Mouse (Mus musculus) forebrain, postnatal 0 days (tissue): ENCODE measurements around the gene Cenpl. TPM values are rescaled to one million over a fixed set of nuclear protein-coding genes. Genes with fewer than 3 reads are reported as not detected.

Experiments used
- ATAC-seq: fragments of 200-750 bp; cut with Nextera tagmentation; 2 replicates; pipeline ENCODE4 v1.8.0; 2017; ENCODE audit warnings: mild to moderate bottlenecking, moderate library complexity
- DNase-seq: peaks from one replicate; pipeline ENCODE4 v3.0.0-alpha.2; 2015
- H3K27ac ChIP-seq: fragments of 300-500 bp; sonication (generic); 2 replicates; pipeline ENCODE4 v1.5.1; 2014; ENCODE audit warnings: low read depth, mild to moderate bottlenecking, antibody characterized with exemption, low read length, moderate library complexity, mixed read lengths
- H3K27me3 ChIP-seq: fragments of 300-500 bp; sonication (generic); 2 replicates; pipeline ENCODE4 v1.6.1; 2014; ENCODE audit warnings: mild to moderate bottlenecking, low read length, mixed read lengths; ENCODE audit not compliant: insufficient read depth
- H3K36me3 ChIP-seq: fragments of 300-500 bp; sonication (generic); 2 replicates; pipeline ENCODE4 v1.6.1; 2014; ENCODE audit warnings: mild to moderate bottlenecking, moderate library complexity; ENCODE audit not compliant: insufficient read depth
- H3K4me1 ChIP-seq: fragments of 300-500 bp; sonication (generic); 2 replicates; pipeline ENCODE4 v1.6.1; 2014; ENCODE audit warnings: antibody characterized with exemption; ENCODE audit not compliant: insufficient read depth
- H3K4me2 ChIP-seq: fragments of 300-500 bp; sonication (generic); 2 replicates; pipeline ENCODE4 v1.6.1; 2014; ENCODE audit warnings: low read depth, mild to moderate bottlenecking, moderate library complexity
- H3K4me3 ChIP-seq: fragments of 300-500 bp; sonication (generic); 2 replicates; pipeline ENCODE4 v1.5.1; 2014; ENCODE audit warnings: low read depth, low read length, mixed read lengths
- H3K9ac ChIP-seq: fragments of 300-500 bp; sonication (generic); 2 replicates; pipeline ENCODE4 v1.6.1; 2014; ENCODE audit warnings: mild to moderate bottlenecking
- H3K9me3 ChIP-seq: fragments of 300-500 bp; sonication (generic); 2 replicates; pipeline ENCODE4 v1.6.1; 2016; ENCODE audit warnings: low read length
- CTCF ChIP-seq: sonication (generic); IDR thresholded peaks from 2 replicates; pipeline ENCODE4 v1.5.1; 2016; ENCODE audit warnings: antibody characterized with exemption, control low read depth, low read depth
- WGBS: fragments of 180-500 bp; shearing (Covaris S2); extraction: QIAGEN DNeasy Blood & Tissue Kit; methylation state at CpG from one replicate; pipeline ENCODE4 v1.1.7; 2014; 5-methylcytosine and 5-hydroxymethylcytosine counted together
- polyA plus RNA-seq: library from polyadenylated mRNA; unstranded; fragments of >200 nt; fragmentation: Nextera tagmentation; extraction: Ambion mirVana; gene quantifications from 2 replicates; pipeline ENCODE4 v1.2.1, GENCODE M21; 2015
- total RNA-seq: library from RNA; depleted of rRNA; stranded (reverse); fragments of >200 nt; gene quantifications from 2 replicates; pipeline ENCODE4 v1.2.3, GENCODE M21; 2014; rRNA removed

Cenpl gene
- total and polyA plus RNA-seq, 2 experiments from 2014 or later, result 2.6 to 6.5 TPM

- peak within 1 kb of the TSS; percentile 82 for H3K4me2 ChIP-seq
- peaks cover 4% of the 10 kb centered on the region; the same call in 1 of the 2 replicates for H3K36me3 ChIP-seq
- H3K27ac ChIP-seq, result peak within 1 kb of the TSS; percentile 83
- peak within 1 kb of the TSS; percentile 71 for H3K9ac ChIP-seq
- DNase-seq, result peak; percentile 98
- peak within 1 kb of the TSS; percentile 67 for H3K4me3 ChIP-seq
- no peaks in the 10 kb centered on the region for H3K9me3 ChIP-seq
- WGBS, result 2% methylated on average over 41 of the region's 41 CpGs
- peak; percentile 99 for ATAC-seq
- peaks cover 9% of the 10 kb centered on the region; the same call in 1 of the 2 replicates for H3K4me1 ChIP-seq
- H3K27me3 ChIP-seq, result no peaks in the 10 kb centered on the region
- 0 out of 2 replicates have a peak, but pooled peaks have one; percentile 8 for TF ChIP-seq CTCF
These were observed 60.5 kb downstream of the Cenpl start, which contains the start of gene Klhl20 for GRCm38 (mm10) chr1:161130726-161131664. TSS of gene Klhl20 (minus strand) at chr1:161131511.

Other genes starting within 250 kb of the Cenpl start
- 14.9 and 20.8 TPM in 2 replicates for gene Rc3h1, start 164.3 kb upstream of the Cenpl start, total RNA-seq
- gene Rc3h1, start 164.3 kb upstream of the Cenpl start, polyA plus RNA-seq, result 3.3 and 6.1 TPM in 2 replicates
- gene Serpinc1, start 92.1 kb upstream of the Cenpl start, total RNA-seq, result 0.10 and 0.15 TPM in 2 replicates
- gene Serpinc1, start 92.1 kb upstream of the Cenpl start, polyA plus RNA-seq, result 1.2 and 2.3 TPM in 2 replicates
- 19.7 and 30.2 TPM in 2 replicates for gene Zbtb37, start 35.9 kb upstream of the Cenpl start, total RNA-seq
- gene Zbtb37, start 35.9 kb upstream of the Cenpl start, polyA plus RNA-seq, result 3.7 and 7.9 TPM in 2 replicates
- gene Dars2, start 55 bp upstream of the Cenpl start, total RNA-seq, result 25.8 and 27.7 TPM in 2 replicates
- 28.9 and 29.3 TPM in 2 replicates for gene Dars2, start 55 bp upstream of the Cenpl start, polyA plus RNA-seq
- gene Klhl20, start 60.8 kb downstream of the Cenpl start, total RNA-seq, result 20.5 and 24.1 TPM in 2 replicates
- 8.1 and 12.2 TPM in 2 replicates for gene Klhl20, start 60.8 kb downstream of the Cenpl start, polyA plus RNA-seq
- gene Ankrd45, start 72.0 kb downstream of the Cenpl start, total RNA-seq, result 28.1 and 29.3 TPM in 2 replicates
- gene Ankrd45, start 72.0 kb downstream of the Cenpl start, polyA plus RNA-seq, result 25.0 and 33.2 TPM in 2 replicates
- not detected in 2 replicates for gene Tex50, start 88.6 kb downstream of the Cenpl start, total RNA-seq
- 0.16 TPM in 1 of 2 replicates, not detected in the other for gene Tex50, start 88.6 kb downstream of the Cenpl start, polyA plus RNA-seq
- gene Prdx6, start 180.5 kb downstream of the Cenpl start, total RNA-seq, result 102 and 126 TPM in 2 replicates
- gene Prdx6, start 180.5 kb downstream of the Cenpl start, polyA plus RNA-seq, result 203 and 234 TPM in 2 replicates